Mouse (Mus musculus) right cerebral cortex, adult 18-20 months (tissue): ENCODE results near the gene Endou.

ENCODE experiments used
- DNase-seq: peaks from one replicate; pipeline ENCODE4 v3.0.0; 2022; ENCODE audit warnings: mixed read lengths

The Endou gene

DNA sequence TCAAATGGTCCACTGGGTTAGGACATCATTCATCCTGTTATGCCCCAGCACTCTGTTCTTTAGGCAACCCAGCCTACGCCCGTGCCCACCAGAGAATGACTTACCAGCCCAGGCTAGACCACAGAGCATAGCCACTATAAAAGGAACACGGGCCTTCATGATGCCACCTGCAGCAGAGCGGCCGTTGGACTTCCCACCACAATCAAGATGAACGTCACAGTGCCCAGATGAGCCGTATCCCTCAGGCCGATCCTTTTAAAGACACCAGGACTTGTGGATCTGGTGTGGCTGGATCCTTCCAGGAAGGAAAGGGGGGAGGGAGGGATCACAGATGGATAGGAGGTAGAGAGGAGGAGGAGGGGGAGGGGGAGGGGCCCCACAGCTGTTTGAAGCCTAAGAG lies at the start of gene Endou:
Gene Endou (minus strand): TSS at position 229 of the 400 bp plus-strand sequence.
- no peak for DNase-seq

DNA sequence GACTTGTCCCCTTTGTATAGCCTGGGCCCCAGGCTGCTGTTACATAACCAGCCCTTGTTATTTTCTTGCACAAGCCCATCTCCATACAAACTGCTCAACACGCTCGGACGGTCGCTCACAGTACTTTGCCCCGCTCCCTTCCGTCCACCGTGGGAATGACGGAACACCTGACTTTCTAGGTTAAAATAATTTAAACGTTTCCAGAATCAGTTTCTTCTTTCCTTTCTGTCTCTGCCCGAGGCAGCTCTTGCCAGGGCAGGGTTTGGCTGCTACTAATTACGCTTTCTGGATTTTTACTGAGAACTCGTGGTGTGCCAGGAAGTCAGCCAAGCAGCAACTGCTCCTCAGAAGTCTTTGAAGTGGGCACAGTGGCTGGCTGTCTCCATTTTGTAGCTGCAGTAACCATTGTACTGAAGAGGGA lies 49.5 kb upstream of the Endou start:
- DNase-seq = peak; percentile 51

DNA sequence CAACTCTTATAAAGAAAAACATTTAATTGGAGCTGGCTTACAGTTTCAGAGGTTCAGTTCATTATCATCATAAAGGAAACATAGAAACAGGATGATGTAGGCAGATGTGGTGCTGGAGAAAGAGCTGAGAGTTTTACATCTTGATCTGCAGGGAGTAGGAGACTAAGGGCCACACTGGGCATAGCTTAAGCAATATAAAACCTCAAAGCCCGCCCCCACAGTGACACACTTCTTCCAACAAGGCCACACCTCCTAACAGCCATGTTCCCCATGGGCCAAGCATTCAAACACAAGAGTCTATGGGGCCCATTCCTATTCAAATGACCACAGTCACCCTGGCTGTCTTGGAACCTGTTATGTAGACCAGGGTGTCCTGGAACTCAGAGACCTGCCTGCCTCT lies 48.4 kb upstream of the Endou start:
- no peak for DNase-seq

DNA sequence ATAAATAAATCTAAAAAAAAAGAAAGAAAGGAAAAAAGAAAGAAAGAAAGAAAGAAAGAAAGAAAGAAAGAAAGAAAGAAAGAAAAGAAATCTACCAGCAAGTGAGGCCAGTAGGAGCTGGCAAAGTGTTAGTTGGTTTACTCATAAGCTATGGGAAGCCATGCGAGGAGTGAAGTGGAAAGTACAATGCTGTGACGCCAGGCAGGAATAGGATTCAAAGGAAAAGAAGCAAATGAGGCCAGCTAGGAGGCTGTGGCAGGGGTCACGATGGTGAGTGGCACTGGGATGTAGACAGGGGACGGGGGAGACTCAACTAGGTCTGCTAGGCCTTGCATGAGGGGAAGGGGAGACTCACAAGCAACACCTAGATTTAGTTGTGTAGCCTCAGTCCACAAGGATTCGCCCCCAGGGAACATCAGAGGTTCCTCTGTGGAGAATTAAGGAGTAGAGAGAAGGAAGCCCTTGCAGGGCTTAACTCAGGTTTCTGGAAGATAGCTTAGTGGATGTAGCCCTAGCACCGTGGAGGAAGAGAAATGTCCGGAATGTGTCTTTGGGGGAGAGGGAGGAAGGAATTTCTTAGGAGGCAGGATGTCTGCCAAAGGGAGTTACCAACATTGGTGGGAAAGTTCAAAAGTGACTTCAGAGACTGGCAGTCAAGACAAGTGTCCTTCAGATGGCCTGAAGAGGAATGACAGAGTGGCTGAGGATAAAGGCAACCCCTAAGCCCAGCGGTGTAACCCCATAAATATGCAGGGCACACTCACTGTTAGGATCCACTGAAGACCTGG lies 47.4 kb upstream of the Endou start, which contains the start of gene Slc48a1:
Gene Slc48a1 (plus strand): TSS at position 210 of the 788 bp plus-strand sequence.
- no peak for DNase-seq

DNA sequence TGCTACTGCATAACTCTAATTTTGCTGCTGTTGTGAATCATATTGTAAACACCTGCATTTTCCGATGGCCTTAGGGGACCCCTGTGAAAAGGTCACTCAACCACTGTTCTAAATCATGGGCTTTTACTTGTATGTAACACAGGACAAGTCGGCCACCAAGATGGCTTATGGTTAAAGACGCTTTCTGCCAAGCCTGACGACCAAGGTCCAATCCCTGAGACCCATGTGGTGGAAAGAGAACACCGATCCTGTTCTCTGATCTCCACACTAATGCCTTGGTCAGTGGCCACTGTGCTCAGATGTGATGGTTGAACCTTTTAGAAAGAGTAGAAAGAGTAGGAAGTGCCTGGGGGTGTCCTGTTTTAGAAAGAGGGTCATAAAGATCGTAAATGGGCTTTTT lies 45.8 kb upstream of the Endou start:
- DNase-seq = no peak

DNA sequence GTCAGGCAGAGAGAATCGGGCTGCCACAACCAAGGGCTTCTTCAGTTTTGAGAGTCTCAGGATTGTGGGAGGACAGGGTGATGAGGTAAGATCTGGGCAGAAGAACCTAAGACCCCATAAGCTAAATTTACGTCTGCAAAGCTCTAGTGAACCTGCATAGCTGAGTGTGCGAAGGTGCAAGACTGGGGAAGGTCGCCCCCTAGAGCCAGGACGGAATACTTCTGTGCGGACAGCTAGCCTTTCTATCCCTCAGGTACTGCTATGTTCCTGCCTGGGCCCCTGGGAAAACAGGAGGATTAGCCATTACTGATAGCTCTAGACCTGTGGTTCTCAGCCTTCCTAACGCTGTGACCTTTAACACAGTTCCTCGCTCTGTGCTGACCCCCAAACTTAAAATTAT lies 45.4 kb upstream of the Endou start:
- peak; percentile 75 for DNase-seq

DNA sequence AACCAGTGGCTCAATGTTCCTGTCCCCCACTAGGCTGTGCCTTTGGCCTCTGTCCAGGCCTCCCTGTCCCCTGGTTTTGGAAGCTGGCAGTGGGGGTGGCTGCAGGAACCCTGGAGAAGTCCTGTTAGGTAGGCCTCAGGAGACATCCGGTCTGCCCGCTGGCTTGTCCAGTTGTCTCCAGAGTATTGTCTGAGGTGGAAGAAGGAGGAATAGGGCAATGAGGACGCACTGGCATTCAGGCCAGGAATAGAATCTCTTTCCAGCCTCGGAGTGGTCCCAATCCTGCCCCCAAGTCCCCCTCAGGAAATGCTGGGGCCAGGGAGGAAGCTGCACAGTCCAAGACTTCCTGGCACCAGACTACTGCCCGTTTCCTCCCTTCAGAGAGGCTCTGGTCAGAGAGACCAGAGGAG lies 42.8 kb upstream of the Endou start:
- no peak for DNase-seq

DNA sequence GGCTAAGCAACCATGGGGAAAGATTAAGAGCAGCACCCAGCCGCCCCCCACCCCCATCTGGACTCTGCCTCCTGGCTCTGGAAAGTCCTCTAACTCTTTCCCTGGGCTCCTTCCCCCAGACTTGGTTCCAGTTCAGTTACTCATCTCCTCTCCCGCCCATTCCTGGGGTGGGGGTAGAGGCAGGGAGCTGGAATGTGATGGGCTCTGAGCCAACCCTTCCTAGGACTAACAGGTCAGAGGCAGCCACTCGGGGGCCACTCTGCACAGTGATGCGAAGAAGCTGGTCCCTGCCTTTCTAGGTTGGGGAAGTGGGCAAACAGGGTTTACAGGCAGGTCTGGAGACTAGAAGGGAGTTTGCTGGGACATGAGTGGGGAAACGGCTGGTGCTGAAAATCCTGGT lies 42.0 kb upstream of the Endou start:
- no peak for DNase-seq

DNA sequence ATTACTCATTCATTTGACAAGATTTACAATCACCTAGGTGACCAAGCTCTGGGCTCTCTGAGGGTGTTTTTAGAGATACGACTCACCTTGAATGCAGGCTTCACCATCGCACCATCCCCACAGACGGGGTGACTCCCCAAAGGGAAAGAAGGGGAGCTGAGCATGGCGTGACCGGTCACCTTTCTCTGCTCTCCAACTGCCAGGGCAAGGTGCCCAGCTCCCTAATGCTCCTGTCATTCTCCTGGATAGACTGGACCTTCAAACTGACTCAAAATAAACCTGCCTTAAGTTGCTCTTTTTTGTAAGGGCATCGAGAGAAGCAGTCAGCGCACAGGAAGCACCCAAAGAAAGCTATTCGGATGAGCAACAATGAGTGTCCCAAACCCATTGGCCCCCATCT lies 39.1 kb upstream of the Endou start:
- DNase-seq = no peak

DNA sequence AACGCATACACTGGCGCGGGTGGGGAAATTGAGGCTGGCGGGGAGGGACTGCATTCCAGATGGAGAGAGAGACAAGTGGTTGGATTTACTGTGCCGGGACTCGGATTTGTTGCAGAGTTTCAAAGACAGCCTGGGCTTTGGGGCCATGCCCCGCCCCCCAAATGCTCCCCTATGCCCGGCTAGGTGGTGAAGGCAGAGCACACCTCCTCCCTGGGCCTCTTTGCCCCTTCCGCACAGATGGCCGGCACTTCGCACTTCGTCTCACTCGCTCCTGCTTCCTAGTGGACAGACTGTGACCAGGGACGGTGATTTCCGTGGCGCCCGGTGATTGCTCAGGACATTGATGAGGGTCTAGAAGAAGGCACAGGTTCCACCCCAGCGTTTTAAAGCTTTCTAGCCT lies 37.1 kb upstream of the Endou start:
- DNase-seq = no peak

DNA sequence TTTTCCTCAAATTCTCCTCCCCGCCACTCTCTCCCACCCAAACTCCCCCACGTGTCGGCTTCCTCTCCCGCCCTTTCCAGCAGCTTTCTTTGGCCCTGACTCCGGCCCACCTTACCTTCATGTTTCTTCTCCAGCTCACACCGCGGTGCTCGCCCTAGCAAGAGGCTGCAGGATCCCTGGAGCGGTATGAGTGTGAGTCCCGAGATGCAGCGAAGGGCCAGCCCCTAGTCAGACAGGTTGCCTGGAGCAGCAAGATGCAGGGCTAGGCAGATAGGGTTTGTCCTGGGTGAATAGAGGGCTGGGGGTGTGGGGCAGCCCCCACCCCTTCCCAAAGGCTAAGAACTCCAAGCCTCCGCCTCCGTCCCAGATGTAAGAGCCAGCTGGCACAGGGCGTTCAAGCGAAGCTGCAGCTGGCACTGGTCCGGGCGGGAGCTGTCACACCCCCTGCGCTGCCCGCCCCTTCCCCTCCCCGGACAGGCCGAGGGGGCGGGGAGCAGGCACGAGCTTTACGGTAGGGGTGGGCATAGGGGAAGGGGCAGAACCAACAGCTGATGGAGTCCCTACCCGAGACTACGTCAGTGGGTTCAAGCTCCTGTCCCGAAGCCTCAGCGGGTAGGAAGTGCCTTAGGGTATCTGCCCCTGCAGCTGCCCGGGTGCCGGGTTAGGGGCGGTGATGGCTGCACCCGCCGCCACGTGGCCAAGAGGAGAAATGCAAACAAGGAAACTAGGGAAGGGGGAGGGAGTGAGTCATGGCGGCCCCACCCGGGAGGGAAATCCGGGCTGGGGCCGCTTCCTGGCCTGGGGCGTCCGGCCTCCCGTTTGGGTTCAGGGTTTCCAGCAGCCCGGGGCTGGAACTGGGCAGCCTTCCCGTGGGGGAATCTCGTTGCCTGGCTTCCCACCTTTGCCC lies 36.4 kb upstream of the Endou start, which contains the start of gene Rapgef3:
Gene Rapgef3 (minus strand): TSS at position 693 of the 907 bp plus-strand sequence.
- DNase-seq = peak; percentile 81

DNA sequence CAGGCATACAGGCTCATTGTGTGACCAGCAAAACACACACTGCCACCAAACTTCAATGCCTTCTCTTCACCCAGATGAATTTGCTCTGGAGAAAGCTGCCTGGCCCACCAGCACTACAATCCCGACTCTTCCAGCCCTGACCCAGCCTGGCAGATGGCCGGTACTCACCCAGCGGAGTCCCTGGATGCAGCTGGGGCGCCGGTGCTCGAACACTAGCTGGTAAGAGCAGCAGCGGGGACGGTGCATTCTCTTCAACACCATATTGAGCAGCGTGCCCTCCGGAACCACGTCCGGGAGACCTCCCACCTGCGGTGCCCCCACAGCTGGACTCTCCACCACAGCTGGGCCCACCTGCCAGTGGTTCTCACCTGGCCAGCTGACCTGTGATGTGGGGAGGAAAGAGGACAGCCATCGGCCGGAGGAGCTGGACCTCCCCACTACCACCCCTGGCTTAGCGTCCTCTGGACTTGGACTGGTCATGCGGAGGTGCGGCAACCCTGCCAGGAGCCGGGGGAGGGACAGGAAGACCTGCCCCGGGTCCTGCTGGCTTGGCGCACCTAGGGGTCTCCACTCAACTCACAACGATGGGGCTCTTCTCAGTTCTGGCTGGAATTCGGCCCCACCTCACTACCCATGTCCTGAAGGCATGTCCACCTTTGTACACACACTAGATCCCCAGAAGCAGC lies 35.6 kb upstream of the Endou start:
- no peak for DNase-seq

DNA sequence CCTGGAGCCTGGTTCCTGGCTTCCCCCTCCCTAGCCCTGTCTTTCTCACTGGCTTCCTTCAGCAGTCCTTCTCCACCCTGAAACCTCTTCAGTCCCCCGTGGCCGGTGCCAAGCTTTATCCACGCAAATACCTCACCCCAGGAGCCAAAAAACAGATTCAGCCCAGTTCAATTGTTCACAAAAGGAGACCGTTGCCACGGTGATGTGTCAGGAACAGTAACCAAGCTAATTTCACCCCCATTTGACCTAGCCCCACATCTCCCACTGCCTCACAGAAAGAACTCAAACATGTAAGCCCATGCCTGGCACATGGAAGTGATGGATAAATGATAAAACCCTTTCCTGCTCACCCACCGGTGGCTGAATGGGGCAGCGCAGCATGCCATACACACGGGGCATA lies 35.1 kb upstream of the Endou start:
- DNase-seq = no peak

DNA sequence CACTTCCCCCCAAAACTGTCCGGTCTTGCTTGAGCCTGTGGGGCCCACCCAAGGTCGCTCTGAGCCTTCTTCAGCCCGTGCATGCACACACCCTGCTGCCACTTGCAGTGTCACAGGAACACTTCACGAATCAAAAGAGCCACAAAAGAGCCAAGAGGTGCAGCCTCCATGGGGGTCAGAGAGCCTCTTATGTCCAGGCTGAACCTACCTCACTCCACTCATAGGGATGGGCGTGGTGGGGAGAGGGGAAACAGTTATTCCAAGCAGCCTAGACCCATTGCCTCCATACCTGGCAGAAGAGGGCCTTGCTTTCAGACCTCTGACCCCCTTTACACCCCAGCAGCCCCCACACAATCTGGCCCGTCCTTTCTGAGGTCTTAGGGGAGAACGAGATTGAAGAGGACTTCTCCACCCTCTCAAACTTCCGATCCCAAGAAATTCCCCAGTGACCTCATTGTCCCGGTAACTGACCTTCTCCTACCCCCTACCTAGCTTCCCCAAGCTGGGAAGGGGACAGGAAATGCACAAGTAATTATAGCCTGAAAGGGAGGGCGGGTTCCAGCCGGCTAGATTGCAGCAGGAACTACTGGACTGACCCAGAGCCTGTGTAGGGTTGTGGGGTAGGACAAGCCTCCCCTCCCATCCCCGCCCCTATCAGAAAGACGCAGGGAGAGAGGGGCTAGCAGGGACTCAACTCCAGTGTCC lies 34.1 kb upstream of the Endou start:
- DNase-seq = no peak

DNA sequence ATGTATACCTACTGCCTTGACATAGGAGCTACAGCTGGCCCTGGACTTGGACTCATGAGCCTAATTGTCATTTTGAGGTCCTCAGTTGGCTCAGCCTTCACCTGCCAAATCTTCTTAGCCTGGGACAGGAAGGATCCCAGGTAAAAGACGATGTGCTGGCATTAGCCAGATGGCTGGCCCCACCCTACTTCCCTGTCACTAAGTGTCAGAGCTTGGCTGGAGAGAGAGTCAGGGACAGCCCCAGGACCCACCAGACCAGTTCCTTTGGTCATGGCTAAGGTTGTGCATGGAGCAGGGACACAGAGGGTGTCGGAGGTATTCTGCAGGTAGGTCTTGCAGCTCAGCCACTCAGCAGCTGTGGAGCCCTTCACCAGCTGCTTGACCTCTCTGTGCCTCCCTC lies 33.4 kb upstream of the Endou start:
- no peak for DNase-seq

DNA sequence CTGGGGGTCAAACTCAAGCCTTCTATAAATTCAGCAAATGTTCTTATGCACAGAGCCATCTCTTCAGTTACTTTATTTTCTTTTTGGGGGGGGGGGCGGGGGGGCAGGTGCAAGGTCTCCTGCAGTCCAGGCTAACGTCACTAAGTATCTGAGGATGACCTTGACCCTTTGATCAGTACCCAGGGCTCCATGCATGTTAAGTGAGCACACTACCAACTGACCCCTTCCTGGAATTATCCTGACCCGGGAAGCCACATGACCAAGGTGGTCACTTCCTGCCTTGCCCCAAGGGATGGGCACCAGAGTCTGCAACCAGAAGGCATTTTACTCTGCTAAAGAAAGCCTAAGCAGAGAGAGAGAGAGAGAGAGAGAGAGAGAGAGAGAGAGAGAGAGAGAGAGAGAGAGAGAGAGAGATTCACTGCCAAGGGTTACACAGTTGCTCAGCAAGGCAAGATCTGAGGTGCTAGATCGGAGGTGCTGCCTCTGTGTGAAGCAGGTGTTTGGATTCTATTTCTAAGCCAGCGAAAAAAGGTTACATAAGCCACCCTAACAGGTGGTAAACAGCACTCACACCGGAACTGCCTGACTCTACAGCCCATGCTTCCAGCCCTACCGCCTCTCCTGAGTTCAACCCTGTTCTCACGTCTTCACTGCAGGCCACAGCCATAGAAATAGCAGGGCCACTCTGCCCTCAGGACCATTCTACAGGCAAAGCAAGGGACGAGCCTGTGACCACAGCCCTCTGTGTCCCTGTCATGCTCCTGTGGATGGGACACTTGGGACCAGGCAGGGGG lies 32.3 kb upstream of the Endou start:
- DNase-seq = no peak

DNA sequence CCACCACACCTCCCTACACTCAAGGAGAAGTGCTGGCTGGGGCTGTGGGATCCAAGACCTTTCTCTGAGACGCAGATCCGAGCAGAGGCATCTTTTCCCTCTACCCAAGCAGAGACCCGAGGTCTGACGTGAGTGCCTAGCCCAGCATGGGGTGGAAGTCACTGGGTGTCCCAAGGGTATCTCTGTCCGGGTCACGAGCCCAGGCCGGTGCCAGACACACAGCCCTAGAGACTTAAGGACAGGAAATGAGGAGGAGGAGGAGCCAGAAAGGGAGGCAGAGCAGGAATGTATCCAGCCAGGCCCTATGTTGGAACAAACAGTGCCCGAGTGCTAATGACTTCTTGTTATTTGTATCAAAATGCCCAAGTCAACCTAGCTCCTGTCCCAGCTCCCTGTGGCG lies 31.6 kb upstream of the Endou start:
- no peak for DNase-seq

DNA sequence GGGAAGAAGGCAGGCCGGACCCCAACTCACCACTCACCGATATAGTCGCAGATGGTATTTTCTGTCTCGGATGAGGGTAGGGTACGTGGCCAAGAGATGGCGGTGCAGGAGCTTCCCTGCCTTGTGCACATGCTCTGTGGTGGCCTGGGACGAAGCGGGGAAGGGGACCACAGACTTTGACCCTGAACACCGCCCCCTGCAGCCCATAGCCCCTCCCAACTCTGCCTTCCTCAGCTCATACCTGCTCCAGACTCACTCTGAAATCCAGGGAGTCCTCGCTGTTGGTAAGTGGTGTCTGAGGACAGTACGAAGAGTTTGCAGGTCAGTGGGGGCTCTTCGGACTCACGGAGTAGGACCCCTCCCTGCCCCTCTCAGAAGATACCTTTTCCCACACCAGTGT lies 30.3 kb upstream of the Endou start:
- no peak for DNase-seq

DNA sequence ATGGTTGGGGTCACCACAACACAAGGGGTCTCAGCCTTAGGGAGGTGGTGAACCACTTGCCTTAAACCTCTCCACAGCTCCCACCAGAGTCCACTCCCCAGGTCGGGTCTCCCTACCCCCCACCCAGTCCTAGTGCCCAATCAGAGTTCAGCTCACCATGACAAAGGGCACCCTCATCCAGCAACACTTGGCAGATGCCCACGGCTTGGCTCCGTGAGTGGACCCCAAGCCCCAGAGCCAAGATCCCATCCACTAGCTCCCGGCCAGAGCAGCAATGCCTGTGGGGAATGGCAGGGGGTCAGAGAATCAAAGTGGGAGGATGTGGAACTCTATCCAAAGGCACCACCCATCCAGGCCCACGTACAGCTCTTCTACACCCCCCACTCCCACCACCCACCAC lies 29.8 kb upstream of the Endou start:
- DNase-seq = no peak

DNA sequence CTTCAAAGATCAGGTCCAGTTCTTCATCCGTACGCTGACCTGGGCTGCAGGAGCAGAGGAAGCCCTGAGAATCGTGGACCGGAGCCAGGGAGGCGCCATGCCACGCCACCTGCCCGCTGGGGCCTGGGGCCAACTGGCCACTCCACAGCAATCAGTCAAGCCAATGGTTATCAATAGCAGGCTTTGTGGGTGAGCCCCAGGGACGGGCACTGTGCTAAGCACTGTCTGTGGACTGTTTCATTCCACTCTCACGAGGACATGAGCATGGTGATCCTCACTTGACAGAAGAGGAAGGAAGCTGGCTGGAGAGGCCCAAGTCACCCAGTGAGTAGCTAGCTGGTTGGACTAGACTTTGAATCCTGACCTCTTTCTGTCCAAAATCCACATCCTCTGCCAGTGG lies 28.9 kb upstream of the Endou start:
- DNase-seq = peak; percentile 74

DNA sequence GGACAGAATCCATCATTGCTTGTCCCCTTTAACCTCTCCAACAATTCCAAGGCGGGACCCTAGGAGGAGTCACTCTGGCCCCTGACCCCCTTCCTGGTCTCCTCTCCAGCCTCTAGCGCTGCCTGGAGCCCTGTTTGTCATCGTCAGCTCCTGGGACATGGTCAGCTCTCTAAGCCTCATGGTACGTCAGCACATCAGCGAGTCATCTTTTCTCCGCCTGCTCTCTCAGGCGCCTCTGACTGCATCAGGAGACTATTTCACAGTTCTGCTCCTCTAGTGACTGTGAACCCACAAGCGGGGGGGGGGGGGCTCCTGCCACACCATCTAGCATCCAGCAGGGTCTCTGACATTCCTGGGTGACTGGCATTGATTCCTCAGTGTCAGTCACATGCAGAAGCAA lies 24.2 kb upstream of the Endou start:
- DNase-seq = no peak

DNA sequence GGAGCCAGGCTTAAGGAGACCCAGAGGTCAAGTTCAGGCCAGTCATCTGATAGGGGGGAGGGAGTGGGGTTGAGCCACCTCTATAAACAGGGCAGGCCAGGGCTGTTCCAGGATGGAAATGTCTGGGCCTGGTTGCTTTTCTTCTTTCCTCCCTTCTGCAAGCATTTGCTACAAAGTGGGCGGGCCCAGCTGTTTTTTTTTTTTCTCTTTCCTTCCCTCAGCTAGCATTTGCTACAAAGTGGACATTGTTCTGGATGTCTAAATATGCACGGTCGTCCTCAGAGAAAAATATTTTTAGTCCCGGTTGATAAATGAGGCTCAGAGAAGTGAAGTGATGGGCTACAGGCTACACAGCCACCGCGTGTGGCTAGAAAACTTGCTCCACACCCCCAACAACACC lies 23.3 kb upstream of the Endou start:
- DNase-seq = no peak
